Mouse (Mus musculus): ENCODE results near the gene Ccser1.

GRCm38 (mm10) chr6:61292927-61293326 lies 112.8 kb downstream of the Ccser1 start:
- TF ChIP-seq POLR2A (IDR thresholded peaks at IDR 0.05; ENCODE audit: low read depth, low read length) (no peak), CTCF (IDR thresholded peaks at IDR 0.05; ENCODE audit: borderline replicate concordance, insufficient read depth, low read length) (no peak)

Measured in embryonic fibroblast, embryonic 13.5 days (primary cell).